Mouse (Mus musculus) bone marrow, adult 2 months (tissue): Measurements from ENCODE around the gene Unc13b.

ENCODE experiments used
- CTCF ChIP-seq: fragments of 200-500 bp; IDR thresholded peaks from 2 replicates; pipeline ENCODE4 v1.5.1; 2011; ENCODE audit warnings: low read length, control low read depth; ENCODE audit not compliant: control insufficient read depth, insufficient read depth
- POLR2A ChIP-seq: fragments of 200-500 bp; IDR thresholded peaks from 2 replicates; pipeline ENCODE4 v1.6.1; 2011; ENCODE audit warnings: low read depth, mild to moderate bottlenecking, control low read depth, low read length, borderline replicate concordance; ENCODE audit not compliant: control insufficient read depth

GRCm38 (mm10) chr4:43259435-43259834, 200.7 kb downstream of the Unc13b start:
- TF ChIP-seq CTCF = no peak
- no peak for TF ChIP-seq POLR2A
